Mouse (Mus musculus) lung, adult 2 months (tissue): Measurements from ENCODE around the gene Cd79a.

Experiments
- CTCF ChIP-seq: fragments of 200-500 bp; IDR thresholded peaks from 2 replicates; pipeline ENCODE4 v1.5.1; 2011; ENCODE audit warnings: mild to moderate bottlenecking, low read length, control low read depth; ENCODE audit not compliant: insufficient read depth
- POLR2A ChIP-seq: fragments of 200-500 bp; IDR thresholded peaks from 2 replicates; pipeline ENCODE4 v1.6.1; 2011; ENCODE audit warnings: low read depth, mild to moderate bottlenecking, control low read depth, low read length, borderline replicate concordance; ENCODE audit errors: extremely low read depth

GRCm38 (mm10) chr7:24884693-24885291 is 12.4 kb upstream of the Cd79a start:
- TF ChIP-seq CTCF: no peak
- no peak for TF ChIP-seq POLR2A
